Mouse (Mus musculus): Measurements from ENCODE around the gene Ggt1. TPM values are rescaled to one million over a fixed set of nuclear protein-coding genes. Genes with fewer than 3 reads are reported as not detected.
"Not testable (repeated sequence)": the region's sequence is repeated elsewhere in the genome, so short reads cannot be mapped to it uniquely, and the experiment has no call there.

Ggt1 gene
- total RNA-seq, 4 experiments from 2014 or later = not detected

DNA sequence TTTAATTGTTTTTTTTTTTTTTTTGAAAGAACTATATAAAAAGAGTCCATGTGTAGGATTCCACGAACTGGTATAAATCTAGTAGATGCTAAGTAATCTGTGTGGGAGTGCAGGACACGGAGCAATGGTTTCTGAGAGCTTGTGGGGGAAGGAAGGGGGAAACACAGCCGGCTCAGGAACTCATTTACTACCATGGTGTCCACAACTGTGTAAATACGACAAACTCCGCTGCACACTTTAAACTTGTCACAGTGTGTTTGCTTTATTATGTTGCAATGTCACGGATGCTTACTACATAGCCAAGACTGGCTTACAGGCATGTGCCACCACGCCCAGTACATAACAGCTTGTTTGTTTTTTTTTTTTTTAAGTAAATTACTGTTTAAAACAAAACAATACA lies 11.5 kb upstream of the Ggt1 start:
- DNase-seq (ENCODE audit: low spot score in 2 of 2) = no peak

DNA sequence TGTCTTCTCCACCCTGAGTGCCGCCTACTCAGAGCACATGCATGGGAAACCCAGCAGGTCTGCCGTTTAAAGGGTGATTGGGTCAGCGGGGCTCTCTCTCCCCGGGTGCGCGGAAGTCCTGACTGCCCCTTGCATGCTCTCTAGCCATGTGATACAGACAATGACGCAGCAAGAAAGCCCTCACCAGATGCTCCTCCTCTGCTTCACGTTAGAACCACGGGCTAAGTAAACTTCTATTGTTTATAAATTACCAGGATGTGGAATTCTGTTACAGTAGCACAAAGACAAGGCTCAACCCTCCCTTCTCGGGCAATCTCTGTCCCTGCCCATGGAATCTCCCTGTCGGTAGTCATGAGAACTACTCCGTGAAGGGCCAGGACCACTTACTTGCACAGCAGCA lies 10.2 kb upstream of the Ggt1 start:
- no peak for DNase-seq (ENCODE audit: low spot score in 2 of 2)

DNA sequence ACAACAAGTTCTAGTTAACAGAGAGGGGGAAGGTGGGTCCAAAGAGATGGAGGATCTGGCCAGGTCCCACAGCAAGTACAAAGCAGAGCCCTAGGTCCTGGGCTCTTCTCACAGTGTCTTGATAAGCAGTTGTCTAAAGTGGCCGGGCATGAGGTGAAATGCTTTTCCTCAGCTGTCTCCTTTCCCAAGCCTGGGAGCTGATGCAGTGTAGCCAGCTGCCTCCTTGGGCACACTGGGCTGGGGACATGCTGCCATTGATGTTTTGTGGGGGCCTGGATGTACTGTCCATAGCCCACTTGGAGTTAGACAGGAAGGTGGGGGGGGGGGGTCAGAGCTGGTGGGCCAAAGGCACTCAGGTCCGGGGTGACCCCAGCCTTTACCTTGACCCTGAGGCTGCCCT lies 9.3 kb upstream of the Ggt1 start:
- no peak for DNase-seq (ENCODE audit: low spot score in 2 of 2)

DNA sequence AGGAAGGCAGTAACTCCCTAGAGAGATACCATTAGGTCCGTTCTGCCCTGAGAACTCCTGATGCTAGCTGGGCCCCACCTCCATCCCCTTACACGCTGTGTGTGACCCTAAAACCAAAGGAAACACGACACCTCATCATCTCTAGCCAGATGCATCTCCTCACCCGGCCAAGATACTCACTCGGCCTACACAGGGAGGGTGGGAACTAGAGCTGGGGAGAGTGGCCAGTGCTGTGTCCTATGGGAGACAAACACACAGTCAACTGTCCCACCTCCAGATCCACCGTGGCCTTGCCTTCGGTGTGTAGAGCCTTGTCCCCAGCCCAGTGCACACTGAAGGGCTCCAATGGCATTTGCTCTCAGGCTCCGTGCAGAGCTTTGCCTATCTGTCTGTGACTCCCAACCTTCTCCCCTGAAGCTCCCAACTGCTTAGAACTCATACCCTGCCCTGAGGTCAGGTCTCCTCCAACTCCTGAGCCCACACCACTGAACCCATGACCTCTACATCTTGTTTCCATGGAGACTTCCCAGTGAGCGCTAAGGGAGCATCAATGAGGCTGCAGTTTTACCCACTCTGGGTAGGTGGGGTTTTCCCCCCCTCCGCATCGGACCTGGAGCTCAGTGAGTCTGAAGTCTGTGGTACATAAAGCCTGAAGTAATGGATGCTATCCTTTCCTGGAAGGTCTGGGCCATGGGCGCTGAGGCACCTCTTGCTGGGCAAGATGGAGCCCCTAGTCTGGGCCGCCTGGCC lies 8.5 kb upstream of the Ggt1 start:
- DNase-seq (ENCODE audit: low spot score in 2 of 2) = no peak

DNA sequence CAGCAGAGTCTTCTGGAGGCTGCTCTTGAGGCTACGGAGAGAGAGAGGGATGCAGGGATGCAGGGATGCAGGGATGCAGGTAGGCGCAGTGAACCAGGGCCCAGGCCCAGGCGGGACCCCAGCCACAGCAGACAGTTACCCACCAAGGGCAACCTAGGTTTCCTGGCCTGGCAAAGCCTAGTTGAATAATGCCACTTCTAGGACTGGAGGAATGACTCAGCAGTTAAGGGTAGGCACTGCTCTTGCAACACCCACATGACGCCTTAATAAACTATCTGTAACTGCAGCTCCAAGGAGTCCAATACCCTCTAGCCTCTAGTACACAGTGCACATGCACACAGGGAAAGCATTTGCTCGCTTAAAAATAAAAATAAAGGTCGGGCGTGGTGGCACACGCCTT lies 7.3 kb upstream of the Ggt1 start:
- DNase-seq (ENCODE audit: low spot score in 2 of 2) = no peak

DNA sequence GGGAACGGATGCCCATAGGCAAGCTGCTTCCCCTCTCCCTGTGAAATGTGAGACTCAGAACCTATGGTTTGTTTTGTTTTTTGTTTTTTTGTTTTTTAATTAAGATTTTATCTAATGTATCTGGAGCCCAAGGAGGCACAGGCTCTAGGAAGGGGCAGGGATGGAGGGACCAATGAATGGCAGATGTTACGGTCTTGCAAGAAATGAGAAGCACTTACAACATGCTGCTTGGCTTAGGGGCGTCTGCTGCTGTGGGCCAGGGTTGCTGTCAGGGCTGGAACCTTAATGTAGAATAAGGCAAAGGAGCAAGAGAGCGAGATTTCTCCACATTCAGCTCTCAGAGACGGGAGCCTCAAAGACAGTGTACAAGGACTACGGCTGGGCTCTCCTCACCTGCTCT lies 5.8 kb upstream of the Ggt1 start:
- DNase-seq (ENCODE audit: low spot score in 2 of 2) = no peak

DNA sequence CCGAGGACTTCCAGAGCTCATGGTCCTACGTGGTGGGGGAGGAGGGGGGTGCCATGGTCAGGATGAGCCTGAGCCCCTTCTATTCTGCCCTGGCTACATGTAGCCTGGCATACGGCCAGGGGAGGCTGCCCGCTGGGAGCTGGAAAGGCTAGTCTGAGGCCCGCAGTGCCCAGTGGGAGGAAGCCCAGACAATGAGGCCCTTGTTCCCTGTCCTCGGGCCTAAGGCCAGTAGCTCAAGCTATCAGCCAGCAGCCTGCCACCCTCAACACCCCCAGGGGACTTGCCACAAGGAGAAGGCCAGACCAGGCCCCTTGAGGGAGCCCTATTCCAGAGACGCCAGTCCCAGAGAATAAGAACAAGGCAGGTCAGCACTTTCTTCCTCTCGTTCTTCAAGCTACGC lies 5.4 kb upstream of the Ggt1 start:
- DNase-seq (ENCODE audit: low spot score in 2 of 2) = no peak

DNA sequence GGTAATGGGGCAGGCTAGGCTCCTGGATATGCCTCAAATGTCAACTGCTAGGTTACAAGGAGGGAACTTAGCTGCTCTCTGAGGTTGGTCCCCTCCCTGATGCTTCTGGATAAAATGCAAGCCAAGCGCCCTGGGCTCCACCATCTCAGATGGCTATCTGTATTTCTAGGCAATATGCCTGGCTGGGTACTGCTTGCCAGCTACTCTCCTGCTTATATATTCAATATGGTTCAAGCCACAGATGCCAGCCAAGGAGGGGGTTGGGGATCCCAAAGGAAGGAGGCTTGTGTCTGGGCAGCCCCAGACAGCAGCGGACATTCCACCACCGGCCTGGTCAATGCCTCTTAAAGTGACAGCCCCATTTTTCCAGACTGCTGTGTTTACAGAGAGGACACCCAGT lies 2.9 kb upstream of the Ggt1 start:
- DNase-seq (ENCODE audit: low spot score in 2 of 2) = no peak

DNA sequence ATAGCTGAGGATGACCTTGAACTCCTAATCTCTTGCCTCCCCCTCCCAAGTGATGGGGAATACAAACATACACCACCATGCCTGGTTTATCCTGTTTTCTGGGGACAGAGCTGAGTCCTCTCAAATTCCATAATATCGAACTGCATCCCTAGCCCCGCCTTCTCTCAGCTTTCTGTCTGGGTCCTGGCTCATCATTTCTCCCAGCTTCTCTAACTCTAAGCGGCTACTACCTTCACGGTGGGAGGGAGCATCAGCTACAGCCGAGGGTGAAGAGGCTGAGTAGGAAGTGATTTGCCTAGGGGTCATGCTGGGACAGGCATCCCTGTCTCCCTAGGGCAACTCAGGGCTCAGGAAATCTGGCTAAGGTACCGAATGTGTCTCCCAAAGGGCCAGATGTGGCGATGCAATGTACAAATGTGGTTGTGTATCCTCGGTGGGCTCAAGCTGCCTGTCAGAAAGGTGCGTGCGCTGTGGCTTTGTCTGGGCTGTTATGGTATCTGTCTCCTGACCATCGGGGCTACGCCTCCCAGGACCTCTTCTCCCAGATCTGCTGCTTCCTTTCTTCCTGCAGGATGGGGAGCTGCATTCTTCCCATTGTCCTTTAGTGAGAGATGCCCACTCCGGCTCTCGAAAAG lies 2.2 kb upstream of the Ggt1 start:
- no peak for DNase-seq (ENCODE audit: low spot score in 2 of 2)

DNA sequence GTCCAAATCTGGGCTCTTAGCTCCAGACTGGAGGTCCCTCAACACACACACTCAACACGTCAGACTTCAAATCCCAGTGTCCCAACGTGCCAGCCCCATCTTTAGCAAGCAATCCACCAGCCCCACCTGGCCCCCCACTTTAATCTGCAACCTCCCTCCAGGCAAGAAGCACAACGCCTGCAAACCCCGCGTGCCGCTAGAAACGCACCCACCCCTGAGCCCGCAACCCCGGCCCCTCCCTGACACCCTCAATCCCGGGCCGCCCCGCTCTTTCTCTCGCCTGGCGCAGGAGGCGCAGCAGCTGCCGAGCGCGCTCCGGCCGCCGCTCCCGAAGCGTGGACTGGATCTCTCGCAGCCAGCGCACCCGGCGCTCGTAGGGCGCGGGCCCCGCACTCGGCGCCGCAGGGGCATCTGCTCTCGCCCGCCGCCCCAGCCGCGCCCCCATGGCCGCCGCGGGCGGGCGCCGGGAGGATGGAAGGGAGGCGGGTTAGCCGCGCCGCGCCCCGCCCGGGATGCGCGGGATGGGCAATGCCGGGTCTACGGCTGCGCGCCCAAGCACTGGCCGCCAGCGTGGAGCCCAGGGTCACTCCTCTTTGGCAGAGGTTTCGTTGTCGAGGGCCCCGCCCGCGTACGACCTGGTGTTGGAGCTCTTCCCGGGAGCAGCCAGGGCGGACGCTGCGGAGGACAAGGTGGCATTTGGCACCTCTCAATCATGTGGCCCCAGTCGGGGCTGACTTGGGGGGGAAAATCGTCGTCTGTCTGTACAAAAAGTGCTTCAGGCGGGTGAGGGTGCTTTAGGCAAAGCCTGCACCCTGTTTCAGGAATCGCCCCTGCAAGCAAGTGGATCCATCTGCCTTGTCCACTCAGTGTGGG lies 1.5 kb upstream of the Ggt1 start, which contains the start of gene Lrrc75b:
TSS of gene Lrrc75b (minus strand) at position 655 of the 873 bp plus-strand sequence.
- DNase-seq (ENCODE audit: low spot score in 2 of 2) = peak; percentile 15 to 59

DNA sequence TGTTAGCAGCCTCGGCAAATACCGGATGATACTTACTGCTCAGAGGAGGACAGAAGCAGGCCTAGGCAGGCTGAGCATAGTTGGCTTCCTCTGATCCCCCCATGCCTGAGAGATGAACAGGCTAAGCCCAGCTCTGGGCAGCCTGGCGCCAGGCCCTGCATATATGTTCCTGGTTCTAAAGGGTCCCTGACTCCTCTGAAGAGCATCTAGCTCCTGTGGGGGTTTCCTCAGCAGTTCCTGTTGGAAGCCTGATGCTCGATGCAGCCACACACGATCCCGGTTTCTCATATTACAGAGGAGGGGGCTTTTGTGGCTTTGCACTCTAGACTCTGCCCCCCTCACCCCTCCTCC lies 880 bp upstream of the Ggt1 start:
- no peak for DNase-seq (ENCODE audit: low spot score in 2 of 2)

DNA sequence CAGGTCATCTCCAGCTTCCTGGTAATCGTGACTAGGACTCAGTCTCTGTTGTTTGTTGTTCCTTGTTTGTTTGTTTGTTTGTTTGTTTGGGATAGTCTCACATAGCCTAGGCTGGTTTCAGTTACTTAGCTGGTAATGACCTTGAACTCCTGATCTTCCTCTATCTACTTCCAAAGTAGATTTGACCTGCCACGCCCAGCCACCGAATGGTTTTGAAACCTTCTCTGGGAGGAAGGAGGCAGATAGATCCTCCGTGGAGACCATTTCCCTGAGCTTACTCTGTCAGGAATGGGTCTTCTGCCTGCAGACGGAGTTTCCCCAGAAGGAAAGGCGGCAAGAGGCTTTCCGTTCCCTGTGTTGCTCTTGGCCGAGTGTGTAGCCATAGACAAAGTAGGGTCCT lies 1.2 kb downstream of the Ggt1 start:
- DNase-seq (ENCODE audit: low spot score in 2 of 2) = no peak

DNA sequence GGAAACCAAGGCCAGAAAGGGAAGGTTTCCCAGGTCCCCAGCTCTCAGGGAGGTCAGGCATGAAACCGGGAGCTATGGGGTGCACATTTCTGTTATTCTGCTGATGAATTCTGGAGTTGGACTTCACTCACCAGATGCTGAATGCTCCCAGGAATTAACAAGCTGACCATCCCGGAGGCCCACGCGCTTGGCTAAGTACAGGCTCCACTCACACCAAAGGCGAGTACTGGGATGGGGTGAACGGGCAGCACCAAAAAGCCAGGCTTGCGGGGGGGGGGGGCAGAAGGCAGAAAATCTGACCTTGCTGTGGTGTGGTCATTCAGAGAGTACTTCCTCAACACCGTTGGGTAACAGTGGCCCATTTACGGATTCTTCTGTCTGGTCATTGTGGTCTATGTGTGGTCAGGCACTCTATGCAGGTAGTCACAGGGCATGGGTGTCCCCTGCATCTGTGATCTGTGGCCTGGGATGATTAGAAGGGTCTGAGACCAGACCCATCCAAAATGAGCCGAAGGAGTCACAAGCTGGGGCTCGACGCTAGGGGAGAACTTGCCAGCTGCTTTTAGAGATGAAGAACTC lies 3.4 kb downstream of the Ggt1 start:
- DNase-seq (ENCODE audit: low spot score in 2 of 2) = no peak

DNA sequence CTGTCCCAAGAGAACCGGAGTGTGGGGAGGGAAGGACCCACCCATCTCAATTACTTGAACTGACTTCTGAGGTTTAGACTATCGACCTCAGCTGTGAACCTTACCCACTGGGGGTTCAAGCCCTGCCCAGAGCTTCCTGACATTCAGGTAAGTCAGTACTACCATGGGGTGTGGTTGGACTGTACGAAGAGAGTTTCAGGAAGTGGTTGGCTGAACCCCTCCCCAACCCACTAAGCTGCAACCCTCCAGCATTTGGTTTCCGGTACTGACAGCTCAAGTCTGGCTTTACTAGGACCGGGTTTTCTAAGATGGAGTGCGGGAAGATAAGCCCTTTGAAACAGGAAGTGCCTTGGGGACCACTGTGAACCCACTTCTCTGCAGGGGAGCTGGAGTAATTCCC lies 4.0 kb downstream of the Ggt1 start:
- no peak for DNase-seq (ENCODE audit: low spot score in 2 of 2)

DNA sequence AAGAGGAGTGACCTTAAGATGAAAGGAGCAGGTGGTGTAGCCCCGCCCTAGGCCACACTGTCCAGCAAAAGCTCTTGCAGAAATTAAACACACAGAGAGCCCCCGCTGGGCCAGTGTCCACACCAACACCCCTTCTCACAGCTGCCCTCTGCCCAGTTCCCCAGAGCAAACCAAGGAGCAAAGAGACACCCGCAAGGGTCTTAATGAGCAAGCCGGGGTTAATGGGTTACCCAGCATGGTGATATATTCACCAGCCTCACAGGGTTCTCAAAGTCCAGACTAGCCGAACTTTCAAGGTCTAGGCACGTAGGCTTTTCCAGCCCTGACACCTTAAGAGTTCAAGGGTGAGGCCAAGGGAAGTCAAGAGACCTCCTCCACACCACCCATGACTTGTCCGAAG lies 4.5 kb downstream of the Ggt1 start:
- no peak for DNase-seq (ENCODE audit: low spot score in 2 of 2)

DNA sequence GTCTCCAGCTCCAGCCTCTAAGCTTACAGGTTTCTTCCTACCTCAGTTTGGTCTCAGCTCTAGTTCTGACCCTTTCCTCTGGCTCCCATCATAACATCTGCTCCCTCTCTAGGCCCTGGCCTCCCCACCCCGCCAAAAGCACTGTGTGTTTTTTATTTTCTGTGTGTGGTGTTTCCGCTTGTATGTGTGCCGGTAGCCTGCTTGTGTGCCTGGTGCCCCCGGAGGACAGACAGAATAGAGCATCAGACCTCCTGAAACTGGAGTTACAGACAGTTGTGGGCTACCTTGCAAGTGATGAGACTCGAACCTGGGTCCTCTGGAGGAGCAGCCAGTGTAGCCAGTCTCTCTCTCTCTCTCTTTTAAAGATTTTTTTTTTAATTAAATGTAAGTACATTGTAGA lies 4.9 kb downstream of the Ggt1 start:
- DNase-seq (ENCODE audit: low spot score in 2 of 2) = no peak

DNA sequence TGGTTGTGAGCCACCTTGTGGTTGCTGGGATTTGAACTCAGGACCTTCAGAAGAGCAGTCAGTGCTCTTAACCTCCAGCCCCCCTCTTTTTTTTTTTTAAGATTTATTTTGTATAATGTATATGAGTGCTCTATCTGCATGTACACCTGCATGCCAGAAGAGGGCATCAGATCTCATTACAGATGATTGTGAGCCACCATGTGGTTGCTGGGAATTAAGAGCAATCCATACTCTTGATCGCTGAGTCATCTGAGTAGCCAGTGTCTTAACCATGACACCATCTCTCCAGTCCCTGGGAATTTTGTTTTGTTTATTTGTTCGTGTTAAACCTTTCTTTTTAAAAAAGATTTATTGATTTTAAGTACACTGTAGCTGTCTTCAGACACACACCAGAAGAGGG lies 5.4 kb downstream of the Ggt1 start:
- DNase-seq (ENCODE audit: low spot score in 2 of 2) = not testable (repeated sequence)

DNA sequence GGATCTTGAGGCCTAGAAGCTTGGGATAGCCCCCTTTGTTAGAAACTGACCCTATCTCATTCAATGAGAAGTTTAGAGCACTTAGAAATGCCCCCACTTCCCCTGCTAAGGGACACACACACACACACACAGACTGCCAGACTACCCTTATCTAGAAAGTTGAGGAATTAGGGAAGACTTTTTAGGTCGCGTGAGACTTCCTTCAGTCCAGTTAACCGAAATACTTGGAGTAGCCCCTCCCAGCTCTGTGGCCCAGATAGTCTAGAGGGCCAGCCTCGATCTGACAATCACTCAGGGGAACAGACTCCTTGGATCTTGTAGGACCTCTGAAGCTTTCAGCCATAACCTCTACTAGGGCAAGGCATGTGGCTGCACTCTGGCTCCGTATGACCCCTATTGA lies 6.6 kb downstream of the Ggt1 start:
- DNase-seq (ENCODE audit: low spot score in 2 of 2) = no peak

DNA sequence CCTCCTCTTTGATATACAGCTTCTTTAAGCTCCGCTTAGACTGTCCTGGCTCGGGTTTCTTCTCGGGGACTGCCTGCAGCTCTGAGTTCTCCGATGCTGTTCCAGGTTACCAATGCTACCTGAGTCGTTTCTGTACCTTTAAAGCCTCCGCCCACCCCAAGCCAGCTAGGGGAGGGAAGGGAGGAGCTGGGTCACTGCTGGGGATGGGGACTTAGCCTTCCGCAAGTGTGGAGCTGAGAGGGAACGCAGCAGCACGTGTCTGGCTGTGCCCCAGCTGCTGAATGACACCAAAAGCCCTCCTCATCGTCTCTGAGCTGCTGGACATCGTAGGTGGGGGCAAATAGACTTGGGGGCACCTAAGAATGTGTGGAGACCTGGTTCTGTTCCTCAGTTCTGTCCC lies 7.0 kb downstream of the Ggt1 start:
- no peak for DNase-seq (ENCODE audit: low spot score in 2 of 2)

DNA sequence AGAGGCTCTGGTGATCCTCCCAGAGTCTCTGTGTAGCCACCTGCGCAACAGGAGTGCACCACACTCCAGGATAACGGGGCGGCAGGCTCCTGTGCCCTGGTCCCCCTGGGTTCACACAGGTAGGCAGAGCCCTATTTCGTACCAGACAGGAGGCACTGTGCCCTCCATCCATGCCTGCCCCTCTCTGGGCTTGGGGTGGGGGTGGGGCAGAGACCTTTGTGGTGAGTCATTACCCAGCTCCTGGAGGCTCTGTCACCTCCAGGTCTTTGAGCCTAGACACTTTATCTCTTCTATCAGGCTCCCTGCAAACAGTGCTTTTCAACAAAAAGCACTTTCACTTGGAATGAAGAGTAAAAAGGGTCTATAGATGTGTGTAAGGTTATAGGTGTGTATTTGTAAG lies 7.4 kb downstream of the Ggt1 start:
- no peak for DNase-seq (ENCODE audit: low spot score in 2 of 2)

DNA sequence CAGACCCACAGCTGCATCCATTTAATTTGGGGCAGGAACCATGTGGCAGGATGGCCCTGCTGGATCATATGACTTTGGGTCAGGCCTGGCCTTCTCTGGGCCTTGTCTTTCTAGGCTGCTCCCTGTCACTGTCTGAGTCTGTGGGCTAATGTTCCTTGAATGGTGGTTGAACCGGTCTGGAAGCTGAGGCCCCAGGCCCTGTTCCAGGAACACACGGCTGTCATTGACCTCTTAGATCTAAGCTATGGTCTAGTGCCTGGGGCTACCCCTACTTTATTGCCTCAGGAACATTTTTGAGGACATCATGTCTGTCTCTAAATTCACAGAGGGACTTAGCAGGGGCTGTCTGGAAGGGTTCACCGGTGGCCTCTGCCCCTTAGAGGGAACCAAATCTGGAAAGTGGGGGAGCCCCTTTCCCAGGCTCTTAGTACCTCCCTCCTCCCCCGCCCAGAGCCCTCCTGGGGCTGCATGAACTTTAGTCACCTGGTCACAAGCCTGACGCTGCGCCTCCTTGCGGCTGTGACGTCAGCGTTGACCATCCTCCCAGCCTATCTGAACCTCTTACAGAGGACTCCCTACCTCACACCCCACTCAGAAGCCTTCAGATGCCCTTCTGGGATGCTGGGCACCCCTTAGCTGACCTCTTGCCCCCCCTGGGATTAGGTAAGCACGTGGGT lies 9.7 kb downstream of the Ggt1 start:
- DNase-seq (ENCODE audit: low spot score in 2 of 2) = no peak

DNA sequence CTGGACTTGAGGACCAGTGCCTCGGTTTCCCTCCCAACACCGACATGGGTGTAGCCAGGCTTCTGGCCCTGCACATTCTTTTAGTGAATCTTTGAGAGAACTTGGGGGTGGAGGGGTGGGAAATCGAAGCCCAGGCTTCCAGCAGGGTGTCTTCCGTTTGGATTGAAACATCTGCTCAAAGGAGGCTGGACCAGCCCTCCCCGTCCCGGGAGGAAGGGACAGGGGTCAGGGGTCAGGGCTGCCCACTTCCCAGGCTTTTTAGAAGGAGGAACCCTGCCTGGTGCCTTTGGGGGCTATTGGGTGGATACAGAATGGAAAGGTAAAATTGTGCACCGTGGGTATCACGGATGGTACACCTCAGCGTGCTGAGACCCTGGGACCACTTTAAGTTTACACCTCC lies 10.5 kb downstream of the Ggt1 start:
- DNase-seq (ENCODE audit: low spot score in 2 of 2) = no peak
